Mouse (Mus musculus): ENCODE data around the gene Gnl3l.

The Gnl3l gene

DNA sequence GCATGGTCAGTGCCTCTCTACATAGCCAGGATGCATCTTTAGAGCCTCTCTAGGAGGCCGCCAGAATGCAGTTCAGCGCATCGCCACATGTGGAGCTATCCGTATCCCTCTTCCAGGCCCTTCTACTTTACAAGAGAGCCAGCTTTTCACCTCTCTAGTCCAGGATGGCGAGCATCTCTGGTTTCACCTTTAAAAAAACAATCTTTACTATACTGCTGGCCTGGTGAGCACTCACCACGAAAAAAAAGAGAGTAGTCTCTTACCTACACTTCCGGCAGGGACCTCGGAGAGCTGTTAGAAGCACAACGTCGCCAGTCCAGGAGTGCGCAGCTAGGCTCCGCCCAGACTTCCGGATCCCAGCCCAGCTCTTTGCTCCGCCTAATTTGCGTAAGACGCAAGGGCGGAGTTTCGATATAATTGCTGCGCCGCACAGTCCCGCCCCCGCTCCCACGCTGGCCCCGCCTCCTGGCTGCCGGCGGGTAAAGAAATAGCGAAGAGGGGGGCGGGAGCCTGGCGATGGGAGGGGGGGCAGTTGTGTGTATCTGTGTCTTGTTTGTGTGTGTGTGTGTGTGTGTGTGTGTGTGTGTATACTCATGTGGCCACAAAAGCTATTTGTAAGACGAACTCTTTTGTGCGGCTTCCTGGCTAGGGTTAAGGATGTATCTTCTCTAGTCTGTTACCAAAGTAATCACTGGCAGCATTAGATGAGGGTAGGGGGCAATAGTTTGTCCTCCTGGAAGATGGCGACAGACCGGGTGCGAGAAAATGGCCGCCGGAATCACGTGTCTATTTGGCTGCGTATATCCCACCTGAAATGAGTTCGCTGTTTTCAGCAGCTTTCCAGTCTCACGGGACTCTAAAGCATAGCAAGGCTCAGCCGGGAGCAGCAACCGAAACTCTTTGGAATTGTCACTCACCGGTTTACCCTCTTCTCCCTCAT, at the start of gene Gnl3l:
Gene Gnl3l (minus strand): TSS at position 385 of the 940 bp plus-strand sequence.
- in situ Hi-C loops (cut with MboI; ENCODE audit: low pct_unique_long_range_greater_than_20kb in 1 of 2, low sequenced_read_pairs in 2 of 2, unreplicated experiment in 1 of 2) = no loop called here

GRCm38 (mm10) chrX:151066071-151066666, 49.0 kb upstream of the Gnl3l start:
- in situ Hi-C loops (cut with MboI; ENCODE audit: low pct_unique_long_range_greater_than_20kb in 1 of 2, low sequenced_read_pairs in 2 of 2, unreplicated experiment in 1 of 2) = no loop called here

DNA sequence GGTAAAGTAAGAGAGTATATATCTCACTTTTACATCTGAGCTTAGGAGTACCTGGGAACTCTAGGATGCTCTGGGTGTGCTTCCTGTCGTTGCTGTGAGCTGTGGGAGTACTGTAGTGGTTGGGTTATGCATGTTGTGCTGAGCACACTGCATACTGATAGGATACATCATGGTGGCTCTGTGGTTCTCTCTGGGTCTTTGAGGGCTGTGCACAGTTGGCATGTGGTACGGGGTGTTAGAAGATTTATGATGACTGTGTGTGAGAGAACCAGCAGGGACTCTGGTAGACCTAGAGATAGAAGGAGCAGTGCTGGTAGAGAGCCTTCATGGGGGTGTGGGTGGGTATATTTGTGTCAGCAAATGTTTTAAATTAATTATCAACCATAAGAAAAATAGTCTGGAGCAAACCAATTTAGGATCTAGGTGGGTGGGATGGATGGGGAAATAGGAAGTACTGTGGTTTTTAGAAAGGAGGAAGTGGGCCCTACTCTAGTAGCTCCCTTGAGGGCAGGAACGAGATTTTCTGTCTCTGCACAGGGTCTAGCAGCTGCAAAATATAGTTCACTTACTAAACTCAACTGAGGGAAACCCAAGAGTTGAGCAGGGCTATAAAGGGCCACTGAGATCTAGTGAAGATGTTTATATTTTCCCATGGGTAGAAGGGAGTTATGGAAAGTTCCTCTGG, 44.6 kb upstream of the Gnl3l start:
- in situ Hi-C loops (cut with MboI; ENCODE audit: low pct_unique_long_range_greater_than_20kb in 1 of 2, low sequenced_read_pairs in 2 of 2, unreplicated experiment in 1 of 2) = no loop called here

DNA sequence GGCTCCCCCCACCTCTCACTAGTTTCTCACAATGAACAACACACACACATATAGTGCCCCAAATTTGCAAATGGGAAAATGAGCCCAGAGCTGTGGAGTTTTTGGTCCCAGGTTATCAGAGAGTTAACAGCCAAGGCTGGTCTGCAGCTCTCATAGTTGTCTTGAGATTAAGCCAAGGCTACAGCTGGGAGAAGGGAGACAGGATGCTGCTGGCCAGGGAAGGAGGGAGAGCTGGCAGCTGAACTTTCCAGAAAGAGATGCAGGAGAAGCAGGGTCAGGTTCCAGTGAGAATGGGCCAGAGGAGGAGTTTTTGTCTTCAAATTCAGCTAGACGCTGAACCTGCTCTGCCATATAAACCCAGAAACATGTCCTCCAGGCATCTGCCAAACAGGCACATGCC, 42.2 kb upstream of the Gnl3l start:
- in situ Hi-C loops (cut with MboI; ENCODE audit: low pct_unique_long_range_greater_than_20kb in 1 of 2, low sequenced_read_pairs in 2 of 2, unreplicated experiment in 1 of 2) = no loop called here

GRCm38 (mm10) chrX:151055559-151055958, 38.4 kb upstream of the Gnl3l start:
- in situ Hi-C loops (cut with MboI; ENCODE audit: low pct_unique_long_range_greater_than_20kb in 1 of 2, low sequenced_read_pairs in 2 of 2, unreplicated experiment in 1 of 2) = no loop called here

DNA sequence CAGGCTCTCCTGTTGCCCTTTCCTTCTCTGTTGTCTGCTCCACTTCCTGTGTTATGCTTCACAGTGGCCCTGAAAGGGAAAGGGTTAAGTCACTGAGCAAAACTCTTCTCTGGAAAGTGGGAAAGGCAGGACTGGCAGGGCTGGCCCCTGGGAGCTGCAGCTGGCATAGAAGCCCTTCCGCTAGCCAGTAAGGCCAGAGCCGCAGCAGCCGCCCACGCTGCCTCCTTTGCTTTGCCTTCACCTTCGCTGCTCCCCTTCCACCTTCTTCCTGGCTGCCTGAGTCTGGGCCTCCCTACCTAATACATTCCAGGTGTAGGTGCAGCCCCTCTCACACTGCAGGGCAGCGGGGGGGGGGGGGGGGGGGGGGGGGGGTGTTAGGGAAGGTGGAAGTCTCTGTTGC, 37.4 kb upstream of the Gnl3l start:
- in situ Hi-C loops (cut with MboI; ENCODE audit: low pct_unique_long_range_greater_than_20kb in 1 of 2, low sequenced_read_pairs in 2 of 2, unreplicated experiment in 1 of 2) = no loop called here

DNA sequence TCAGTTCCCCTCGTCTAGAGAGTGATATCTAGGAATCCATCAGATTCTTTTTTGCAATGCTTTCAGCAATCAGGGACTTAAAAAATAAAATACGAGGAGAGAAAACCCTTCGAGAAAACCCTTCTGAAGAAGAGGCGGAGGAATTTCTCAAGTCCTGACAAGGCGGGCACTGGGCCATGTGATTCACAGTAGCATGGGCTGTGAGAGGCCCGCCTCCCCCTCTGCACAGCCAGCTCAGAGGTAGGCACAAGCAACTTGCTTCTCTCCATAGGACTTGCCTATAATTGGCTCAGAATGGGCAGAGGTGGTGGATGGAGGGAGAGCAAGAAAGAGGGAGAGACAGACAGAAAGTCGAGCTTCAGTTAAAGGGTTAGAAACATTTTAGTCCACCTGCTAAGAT, 33.2 kb upstream of the Gnl3l start:
- in situ Hi-C loops (cut with MboI; ENCODE audit: low pct_unique_long_range_greater_than_20kb in 1 of 2, low sequenced_read_pairs in 2 of 2, unreplicated experiment in 1 of 2) = no loop called here

DNA sequence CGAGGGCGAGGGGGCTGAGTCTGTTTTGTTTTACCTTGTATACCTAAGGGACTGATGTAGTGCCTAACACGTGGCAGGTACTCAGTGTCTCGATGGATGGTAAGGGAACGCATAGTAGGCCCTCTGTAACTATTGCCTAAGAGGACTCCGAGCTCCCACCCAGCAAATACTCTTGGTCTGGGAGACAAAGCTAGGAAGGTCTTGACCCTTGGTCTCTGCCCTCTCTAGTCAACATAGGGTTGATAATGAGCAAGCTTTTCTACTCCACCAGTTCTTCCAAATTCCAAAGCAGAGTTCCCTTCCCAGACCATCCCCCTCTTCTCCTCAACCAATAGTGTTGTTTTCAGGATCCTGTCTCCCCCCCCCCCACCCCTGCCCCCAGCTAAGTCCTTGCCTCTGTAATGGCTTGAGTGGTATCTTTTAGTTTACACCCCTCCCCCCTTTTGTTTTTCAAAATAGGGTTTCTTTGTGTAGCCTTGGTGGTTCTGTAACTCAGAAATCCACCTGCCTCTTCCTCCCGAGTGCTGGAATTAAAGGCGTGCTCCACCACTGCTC, 32.6 kb upstream of the Gnl3l start:
- in situ Hi-C loops (cut with MboI; ENCODE audit: low pct_unique_long_range_greater_than_20kb in 1 of 2, low sequenced_read_pairs in 2 of 2, unreplicated experiment in 1 of 2) = no loop called here

DNA sequence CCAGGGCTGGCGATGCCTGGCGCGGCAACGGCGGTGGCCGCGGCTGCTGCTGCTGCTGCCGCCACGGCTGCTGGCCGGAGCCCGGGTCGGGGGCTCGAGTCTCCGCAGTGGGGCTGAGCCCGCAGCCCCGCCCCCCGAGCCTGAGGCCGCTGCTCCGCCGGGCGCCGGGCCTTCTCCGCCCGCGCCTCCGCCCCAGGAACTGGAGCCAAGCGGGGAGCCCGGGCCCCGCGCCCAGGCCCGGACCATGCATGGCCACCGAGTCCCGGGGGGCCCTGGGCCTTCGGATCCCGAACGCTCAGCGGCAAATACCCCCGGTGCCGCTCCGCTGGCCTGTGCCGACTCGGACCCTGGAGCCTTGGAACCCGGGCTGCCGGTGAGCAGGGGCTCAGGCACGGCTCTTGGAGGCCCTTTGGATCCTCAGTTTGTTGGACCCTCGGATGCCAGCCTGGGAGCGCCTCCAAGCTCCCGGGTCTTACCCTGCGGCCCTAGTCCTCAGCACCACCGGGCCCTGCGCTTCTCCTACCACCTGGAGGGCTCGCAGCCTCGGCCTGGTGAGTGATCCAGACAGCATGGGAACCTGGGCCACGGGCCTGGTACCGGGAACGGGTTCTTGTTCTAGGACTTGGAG, 30.4 kb upstream of the Gnl3l start:
- in situ Hi-C loops (cut with MboI; ENCODE audit: low pct_unique_long_range_greater_than_20kb in 1 of 2, low sequenced_read_pairs in 2 of 2, unreplicated experiment in 1 of 2) = no loop called here

GRCm38 (mm10) chrX:151046777-151047430, 29.8 kb upstream of the Gnl3l start:
- in situ Hi-C loops (cut with MboI; ENCODE audit: low pct_unique_long_range_greater_than_20kb in 1 of 2, low sequenced_read_pairs in 2 of 2, unreplicated experiment in 1 of 2) = no loop called here

DNA sequence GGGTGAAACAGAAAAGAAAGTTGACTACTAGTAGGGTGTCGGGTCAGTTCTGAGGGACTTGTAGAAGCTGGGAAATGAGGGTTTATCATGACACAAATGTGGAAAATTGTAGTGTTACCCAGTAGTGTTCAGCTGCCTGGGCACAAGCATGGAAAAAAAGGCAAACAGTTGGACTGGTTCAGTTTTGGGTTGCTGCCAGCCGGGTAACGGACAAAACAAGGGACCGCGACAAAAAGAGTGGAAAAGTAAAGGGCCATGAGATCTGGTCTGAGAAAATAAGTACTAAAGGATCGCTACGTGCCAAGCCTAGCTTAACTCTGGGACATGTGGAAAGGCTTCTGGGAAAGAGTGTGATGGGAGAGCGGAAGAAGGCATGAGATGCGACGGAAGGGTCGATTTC, 29.2 kb upstream of the Gnl3l start:
- in situ Hi-C loops (cut with MboI; ENCODE audit: low pct_unique_long_range_greater_than_20kb in 1 of 2, low sequenced_read_pairs in 2 of 2, unreplicated experiment in 1 of 2) = no loop called here

GRCm38 (mm10) chrX:151045850-151046249, 28.7 kb upstream of the Gnl3l start, which contains the start of gene Fgd1:
TSS of gene Fgd1 (plus strand) at chrX:151046150.
- in situ Hi-C loops (cut with MboI; ENCODE audit: low pct_unique_long_range_greater_than_20kb in 1 of 2, low sequenced_read_pairs in 2 of 2, unreplicated experiment in 1 of 2) = no loop called here

GRCm38 (mm10) chrX:151041223-151041622, 24.1 kb upstream of the Gnl3l start:
- in situ Hi-C loops (cut with MboI; ENCODE audit: low pct_unique_long_range_greater_than_20kb in 1 of 2, low sequenced_read_pairs in 2 of 2, unreplicated experiment in 1 of 2) = no loop called here

DNA sequence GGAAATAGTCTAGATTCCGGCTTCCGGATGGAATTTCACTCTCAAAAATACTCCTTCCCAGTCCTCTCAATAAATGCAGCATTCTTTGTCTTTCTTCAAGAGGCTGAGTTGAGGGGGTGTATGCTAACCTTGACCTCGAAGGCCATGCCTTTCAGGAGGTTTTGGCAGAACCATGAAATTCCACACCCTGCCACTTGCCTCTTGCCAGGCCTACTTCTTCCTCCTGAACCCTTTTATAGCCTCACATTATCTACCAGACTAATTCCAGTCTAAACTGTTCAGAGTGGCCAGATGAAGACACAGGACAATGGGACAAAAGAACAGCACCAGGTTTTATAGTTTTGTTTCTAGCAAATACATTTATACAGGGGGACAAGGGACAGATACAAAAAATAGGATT, 14.3 kb upstream of the Gnl3l start:
- in situ Hi-C loops (cut with MboI; ENCODE audit: low pct_unique_long_range_greater_than_20kb in 1 of 2, low sequenced_read_pairs in 2 of 2, unreplicated experiment in 1 of 2) = no loop called here

- in situ Hi-C loops (cut with MboI; ENCODE audit: low pct_unique_long_range_greater_than_20kb in 1 of 2, low sequenced_read_pairs in 2 of 2, unreplicated experiment in 1 of 2) = no loop called here
Measured at GRCm38 (mm10) chrX:151018798-151019197, 1.7 kb upstream of the Gnl3l start.

- in situ Hi-C loops (cut with MboI; ENCODE audit: low pct_unique_long_range_greater_than_20kb in 1 of 2, low sequenced_read_pairs in 2 of 2, unreplicated experiment in 1 of 2) = no loop called here
Measured at GRCm38 (mm10) chrX:151017897-151018296, 775 bp upstream of the Gnl3l start.

DNA sequence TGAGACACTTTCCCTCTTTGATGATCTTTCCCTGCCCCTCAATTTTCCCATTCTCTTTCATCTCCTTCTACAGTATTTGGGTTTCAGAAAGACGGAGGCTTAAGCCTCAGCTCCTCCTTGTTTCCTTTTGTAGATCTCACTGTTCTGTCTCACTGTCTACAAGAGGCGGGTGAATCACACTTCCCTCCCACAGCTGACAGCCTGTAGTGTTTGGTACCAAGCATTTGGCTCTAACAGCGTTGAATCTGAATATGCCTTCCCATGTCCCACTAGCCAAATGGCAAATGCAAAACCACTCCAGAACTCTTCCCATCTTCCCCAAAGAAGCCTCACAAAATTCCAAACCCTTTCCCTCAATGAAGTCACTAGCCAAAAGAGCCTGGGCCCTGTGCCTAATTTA, 20.3 kb downstream of the Gnl3l start:
- in situ Hi-C loops (cut with MboI; ENCODE audit: low pct_unique_long_range_greater_than_20kb in 1 of 2, low sequenced_read_pairs in 2 of 2, unreplicated experiment in 1 of 2) = loop anchor here in 1 of 2 experiments (5.0 kb wide), 1 partner anchor 91 kb away; no protein-coding TSS in a partner anchor

- in situ Hi-C loops (cut with MboI; ENCODE audit: low pct_unique_long_range_greater_than_20kb in 1 of 2, low sequenced_read_pairs in 2 of 2, unreplicated experiment in 1 of 2) = loop anchor here in 1 of 2 experiments (10.0 kb wide), 1 partner anchor 103 kb away; no protein-coding TSS in a partner anchor
Measured at GRCm38 (mm10) chrX:150981621-150982020, 35.5 kb downstream of the Gnl3l start.

Data from mouse embryonic stem cell (cell line).